Mouse (Mus musculus) liver, adult 2 months (tissue): ENCODE data around the gene Slc25a15. TPM values are rescaled to one million over a fixed set of nuclear protein-coding genes. Genes with fewer than 3 reads are reported as not detected.

Experiments used
- DNase-seq: peaks from one replicate; pipeline ENCODE4 v3.0.0-alpha.2; 2011; ENCODE audit warnings: low read depth, low spot score; ENCODE audit errors: extremely low read depth
- H3K27ac ChIP-seq: fragments of 200-500 bp; replicated peaks from 2 replicates; pipeline ENCODE4 v1.5.1; 2012; ENCODE audit warnings: low read depth, mild to moderate bottlenecking, control low read depth, inconsistent platforms, low read length; ENCODE audit not compliant: insufficient read depth
- H3K27me3 ChIP-seq: fragments of 200-500 bp; 2 replicates; pipeline ENCODE4 v1.6.1; 2012; ENCODE audit warnings: mild to moderate bottlenecking, moderate library complexity, low read length, inconsistent platforms; ENCODE audit not compliant: control insufficient read depth, insufficient read depth
- H3K36me3 ChIP-seq: fragments of 200-500 bp; 2 replicates; pipeline ENCODE4 v1.6.1; 2012; ENCODE audit warnings: low read length, inconsistent platforms; ENCODE audit not compliant: control insufficient read depth, insufficient read depth
- H3K4me1 ChIP-seq: fragments of 200-500 bp; 2 replicates; pipeline ENCODE4 v1.6.1; 2011; ENCODE audit warnings: low read length; ENCODE audit not compliant: control insufficient read depth, insufficient read depth
- H3K4me3 ChIP-seq: fragments of 200-500 bp; 2 replicates; pipeline ENCODE4 v1.5.1; 2011; ENCODE audit warnings: low read depth, mild to moderate bottlenecking, control low read depth, low read length, moderate library complexity; ENCODE audit not compliant: insufficient read depth
- H3K79me2 ChIP-seq: fragments of 200-500 bp; 2 replicates; pipeline ENCODE4 v1.6.1; 2012; ENCODE audit warnings: inconsistent platforms, mild to moderate bottlenecking, low read length, moderate library complexity; ENCODE audit not compliant: control insufficient read depth, insufficient read depth
- H3K9ac ChIP-seq: fragments of 200-500 bp; 2 replicates; pipeline ENCODE4 v1.6.1; 2012; ENCODE audit warnings: low read depth, mild to moderate bottlenecking, control low read depth, inconsistent platforms, low read length
- CTCF ChIP-seq: fragments of 200-500 bp; IDR thresholded peaks from 2 replicates; pipeline ENCODE4 v1.5.1; 2011; ENCODE audit warnings: low read depth, low read length, control low read depth
- POLR2A ChIP-seq: fragments of 200-500 bp; IDR thresholded peaks from 2 replicates; pipeline ENCODE4 v1.6.1; 2011; ENCODE audit warnings: low read length, control low read depth; ENCODE audit not compliant: insufficient read depth; ENCODE audit errors: extremely low read depth
- WGBS: fragments of 180-500 bp; shearing (Covaris S2); methylation state at CpG from one replicate; pipeline ENCODE4 v1.1.7; 2018; 5-methylcytosine and 5-hydroxymethylcytosine counted together
- polyA plus RNA-seq: library from polyadenylated mRNA; depleted of rRNA; stranded (reverse); fragments of >200 nt; gene quantifications from 2 replicates; pipeline ENCODE4 v1.2.3, GENCODE M21; 2012; rRNA removed
- total RNA-seq: library from RNA; depleted of rRNA; stranded (reverse); fragments of >200 nt; gene quantifications from 2 replicates; pipeline ENCODE4 v1.2.3, GENCODE M21; 2014; rRNA removed

Gene Slc25a15
- total RNA-seq, result 228 and 265 TPM in 2 replicates
- polyA plus RNA-seq, result 107 and 143 TPM in 2 replicates

DNA sequence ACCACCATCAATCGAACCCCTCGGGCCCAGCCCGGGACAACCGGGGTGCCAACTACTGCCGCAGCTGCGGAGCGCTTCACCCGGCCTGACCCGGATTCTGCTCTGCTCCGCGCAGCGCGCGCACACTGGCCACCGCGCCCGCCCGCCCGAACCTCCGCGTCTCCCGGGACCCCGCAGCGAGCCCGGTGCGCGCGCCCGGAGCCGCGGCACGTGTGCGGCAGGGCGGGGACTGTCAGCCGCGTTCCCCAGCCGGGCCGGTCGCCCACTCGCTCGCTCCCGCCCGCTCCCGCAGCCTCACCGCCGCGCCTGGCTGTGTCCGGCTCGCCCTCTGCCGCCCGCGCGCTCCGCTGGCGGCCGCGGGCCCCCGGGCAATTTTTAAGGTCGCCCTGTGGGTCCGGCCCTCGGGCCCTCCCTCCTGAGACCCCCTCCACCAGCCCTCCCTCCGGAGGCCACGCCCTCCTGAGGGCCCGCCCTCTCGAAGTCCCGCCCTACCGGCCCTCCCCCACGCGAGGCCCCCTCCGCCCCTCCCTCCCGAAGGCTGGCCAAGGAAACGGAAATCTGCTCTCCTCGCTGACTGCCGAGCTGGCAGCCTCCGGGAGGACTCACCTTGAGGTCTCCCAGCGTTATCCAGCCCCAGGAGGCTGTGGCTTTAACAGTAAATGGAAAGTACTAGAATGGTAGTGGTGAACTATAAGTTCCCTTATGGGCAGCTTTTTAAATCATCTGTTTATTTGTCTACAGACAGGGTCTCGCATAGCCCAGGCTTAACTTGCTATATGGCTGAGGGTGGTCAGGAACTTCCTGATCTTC is at the start of gene Slc25a15:
TSS of gene Slc25a15 (minus strand) at position 456 of the 810 bp plus-strand sequence.
- peak within 1 kb of the TSS; percentile 100 for H3K4me3 ChIP-seq
- peak within 1 kb of the TSS; percentile 99 for H3K9ac ChIP-seq
- peak within 1 kb of the TSS; percentile 98 for H3K27ac ChIP-seq
- TF ChIP-seq CTCF, result no peak
- TF ChIP-seq POLR2A, result peak; percentile 82
- peaks cover 29% of the 10 kb centered on the region for H3K4me1 ChIP-seq
- peak; percentile 81 for DNase-seq
- H3K27me3 ChIP-seq, result no peaks in the 10 kb centered on the region
- H3K36me3 ChIP-seq, result peaks cover 5% of the 10 kb centered on the region
- peaks cover 5% of the 10 kb centered on the region; the same call in 1 of the 2 replicates for H3K79me2 ChIP-seq
- WGBS, result under 1% methylated on average over 76 of the region's 77 CpGs

- Histone ChIP-seq H3K4me1 (peaks cover 5% of the 10 kb centered on the region; the same call in 1 of the 2 replicates), H3K27ac (no peak overlapping the region), H3K27me3 (no peaks in the 10 kb centered on the region), H3K79me2 (peaks cover 6% of the 10 kb centered on the region; the same call in 1 of the 2 replicates), H3K9ac (peak overlapping the region; percentile 92), H3K36me3 (peaks cover 4% of the 10 kb centered on the region; the same call in 1 of the 2 replicates), H3K4me3 (peak overlapping the region; percentile 92)
- TF ChIP-seq POLR2A, result no peak
- TF ChIP-seq CTCF, result no peak
- DNase-seq, result peak; percentile 46
- 4% methylated on average over 8 of the region's 8 CpGs for WGBS
Measured at GRCm38 (mm10) chr8:22411971-22412370, 13.6 kb upstream of the Slc25a15 start.

GRCm38 (mm10) chr8:22411282-22411702 is 12.9 kb upstream of the Slc25a15 start, which contains the start of gene Mrps31:
Gene Mrps31 (plus strand): TSS chr8:22411361.
- no peaks in the 10 kb centered on the region for H3K27me3 ChIP-seq
- TF ChIP-seq POLR2A (no peak), CTCF (no peak)
- peak within 1 kb of the TSS; percentile 92 for H3K9ac ChIP-seq
- peak; percentile 91 for DNase-seq
- H3K4me1 ChIP-seq, result peaks cover 5% of the 10 kb centered on the region; the same call in 1 of the 2 replicates
- H3K4me3 ChIP-seq, result peak within 1 kb of the TSS; percentile 92
- H3K79me2 ChIP-seq, result peaks cover 6% of the 10 kb centered on the region; the same call in 1 of the 2 replicates
- H3K36me3 ChIP-seq, result peaks cover 4% of the 10 kb centered on the region; the same call in 1 of the 2 replicates
- WGBS, result 0% methylated on average over 25 of the region's 25 CpGs
- peak within 1 kb of the TSS; percentile 85 for H3K27ac ChIP-seq

- no peak for DNase-seq
- Histone ChIP-seq H3K27me3 (no peaks in the 10 kb centered on the region), H3K9ac (peak overlapping the region; percentile 68), H3K4me1 (peaks cover 5% of the 10 kb centered on the region; the same call in 1 of the 2 replicates), H3K27ac (peak overlapping the region; percentile 50), H3K36me3 (peaks cover 4% of the 10 kb centered on the region; the same call in 1 of the 2 replicates), H3K79me2 (peaks cover 5% of the 10 kb centered on the region; the same call in 1 of the 2 replicates), H3K4me3 (peak overlapping the region; percentile 92)
- no peak for TF ChIP-seq CTCF
- no peak for TF ChIP-seq POLR2A
- 14% methylated on average over 16 of the region's 16 CpGs for WGBS
Measured at GRCm38 (mm10) chr8:22410688-22411281, 12.4 kb upstream of the Slc25a15 start.

- H3K36me3 ChIP-seq, result no peaks in the 10 kb centered on the region
- H3K27ac ChIP-seq, result no peak overlapping the region
- no peak overlapping the region for H3K4me3 ChIP-seq
- no peak for DNase-seq
- H3K79me2 ChIP-seq, result no peaks in the 10 kb centered on the region
- no peak for TF ChIP-seq POLR2A
- TF ChIP-seq CTCF, result no peak
- no peak overlapping the region for H3K9ac ChIP-seq
- H3K4me1 ChIP-seq, result peaks cover 3% of the 10 kb centered on the region; the same call in 1 of the 2 replicates
- H3K27me3 ChIP-seq, result no peaks in the 10 kb centered on the region
- WGBS, result 76% methylated on average over 6 of the region's 6 CpGs
Measured at GRCm38 (mm10) chr8:22405733-22406132, 7.3 kb upstream of the Slc25a15 start.
